7 mouse cellular contexts compared by ENCODE assay signal in the genomic region with DNA sequence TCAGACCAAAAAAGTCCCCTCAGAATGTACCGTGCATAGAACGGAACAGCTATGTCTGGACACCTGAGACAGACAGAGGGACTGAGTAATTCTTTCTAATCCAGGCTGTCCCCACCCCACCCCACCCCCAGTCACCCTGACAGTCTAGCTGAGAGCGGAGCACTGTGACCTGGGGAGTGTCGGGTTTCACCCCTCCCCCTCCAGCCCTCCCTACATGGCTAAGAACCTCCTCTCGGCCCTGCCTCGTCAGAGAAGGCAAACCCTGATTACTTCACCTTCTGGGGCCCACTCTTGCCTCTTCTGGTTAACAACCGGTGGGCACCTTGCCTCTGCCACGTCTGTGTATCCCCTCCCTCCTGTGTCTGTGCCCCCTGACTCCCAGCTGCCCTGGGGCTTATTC. TPM values are rescaled to one million over a fixed set of nuclear protein-coding genes. Genes with fewer than 3 reads are reported as not detected.
DNase-seq lines count a peak whose midpoint lies in the region; ATAC-seq and TF ChIP-seq lines count a peak whose summit lies in the region.

No protein-coding gene starts in this region.

- no peak for TF ChIP-seq EP300 in heart, postnatal 0 days (IDR thresholded peaks at IDR 0.05; ENCODE audit: low read depth)

- H3K9me3 ChIP-seq in ES-E14 (ENCODE audit: control insufficient read depth, insufficient read depth, low read depth, low read length): no peaks in the 10 kb centered on the region
- H3K9me3 ChIP-seq in heart, postnatal 0 days (replicated peaks; ENCODE audit: control insufficient read depth, low read length): no peaks in the 10 kb centered on the region
- 0 out of 2 replicates have a peak, but pooled peaks cover 6% of the 10 kb centered on the region for H3K9me3 ChIP-seq in limb, embryonic 12.5 days
- H3K9me3 ChIP-seq in neural tube, embryonic 11.5 days (ENCODE audit: control insufficient read depth, low read length): no peaks in the 10 kb centered on the region

- DNase-seq in ES-E14 (ENCODE audit: low read depth, low spot score): peak; percentile 54
- peak; percentile 86 for DNase-seq in embryo, embryonic 10.5 days (ENCODE audit: low spot score)
- peak; percentile 40 for DNase-seq in heart, postnatal 0 days (ENCODE audit: low spot score)
- peak; percentile 60 for DNase-seq in neural tube, embryonic 11.5 days (ENCODE audit: low spot score)
- no peak for DNase-seq in thymus, postnatal 14 days
- no peak for DNase-seq in cerebellum, postnatal 4 days (ENCODE audit: low spot score in 2 of 2)

- peak overlapping the region; percentile 53 for H3K4me2 ChIP-seq in heart, postnatal 0 days (ENCODE audit: low read depth, low read length)
- H3K4me2 ChIP-seq in limb, embryonic 12.5 days: peak overlapping the region; percentile 49
- H3K4me2 ChIP-seq in neural tube, embryonic 11.5 days (ENCODE audit: low read depth): peak overlapping the region; percentile 30

- peaks cover 15% of the 10 kb centered on the region; the same call in 1 of the 2 replicates for H3K27me3 ChIP-seq in heart, postnatal 0 days (ENCODE audit: control insufficient read depth, insufficient read depth, low read length)
- peaks cover 73% of the 10 kb centered on the region for H3K27me3 ChIP-seq in limb, embryonic 12.5 days
- no peaks in the 10 kb centered on the region for H3K27me3 ChIP-seq in neural tube, embryonic 11.5 days (ENCODE audit: control insufficient read depth, insufficient read depth, low read length)

- TF ChIP-seq CTCF in heart, postnatal 0 days (IDR thresholded peaks at IDR 0.05; ENCODE audit: low read depth): no peak

- no peak overlapping the region for H3K9ac ChIP-seq in ES-E14 (ENCODE audit: insufficient read depth, low read depth, low read length, poor library complexity, severe bottlenecking)
- H3K9ac ChIP-seq in heart, postnatal 0 days (replicated peaks; ENCODE audit: low read depth, low read length): no peak overlapping the region; the same call in 1 of the 2 replicates
- H3K9ac ChIP-seq in limb, embryonic 12.5 days (replicated peaks): no peak overlapping the region
- no peak overlapping the region for H3K9ac ChIP-seq in neural tube, embryonic 11.5 days (ENCODE audit: low read length)

- peaks cover 8 to 15% of the 10 kb centered on the region in 2 experiments; a peak in 3 of 4 replicates for H3K4me1 ChIP-seq in ES-E14 (ENCODE audit: control insufficient read depth in 2 of 2, insufficient read depth in 2 of 2, low read length in 2 of 2, poor library complexity in 1 of 2)
- H3K4me1 ChIP-seq in heart, postnatal 0 days (ENCODE audit: control insufficient read depth, insufficient read depth): peaks cover 3% of the 10 kb centered on the region; the same call in 1 of the 2 replicates
- peaks cover 72% of the 10 kb centered on the region for H3K4me1 ChIP-seq in limb, embryonic 12.5 days (replicated peaks)
- H3K4me1 ChIP-seq in neural tube, embryonic 11.5 days (ENCODE audit: control insufficient read depth, insufficient read depth, low read length): peaks cover 41% of the 10 kb centered on the region

- ATAC-seq in heart, postnatal 0 days (ENCODE audit: insufficient read depth, low read depth): peak; percentile 64
- peak; percentile 70; the same call in 1 of the 2 replicates for ATAC-seq in limb, embryonic 12.5 days (ENCODE audit: insufficient number of reproducible peaks, insufficient read depth, low FRiP score, low TSS enrichment, low read depth)
- no peak for ATAC-seq in neural tube, embryonic 11.5 days (ENCODE audit: insufficient read depth, low FRiP score, low TSS enrichment)

- 14% methylated on average over 8 of the region's 8 CpGs for WGBS in heart, postnatal 0 days
- under 1% methylated on average over 8 of the region's 8 CpGs for WGBS in limb, embryonic 12.5 days
- 2% methylated on average over 8 of the region's 8 CpGs for WGBS in neural tube, embryonic 11.5 days

- no peak overlapping the region for H3K27ac ChIP-seq in ES-E14 (ENCODE audit: insufficient read depth, low read depth, low read length, poor library complexity, severe bottlenecking)
- H3K27ac ChIP-seq in heart, postnatal 0 days (ENCODE audit: low read depth): no peak overlapping the region
- peak overlapping the region; percentile 78 for H3K27ac ChIP-seq in limb, embryonic 12.5 days
- peak overlapping the region; percentile 29; the same call in 1 of the 2 replicates for H3K27ac ChIP-seq in neural tube, embryonic 11.5 days (ENCODE audit: low read depth, low read length)

- in situ Hi-C loops in ES-E14 (cut with MboI; ENCODE audit: low sequenced_read_pairs in 2 of 2, unreplicated experiment in 2 of 2): loop anchor here in 1 of 2 experiments (25.0 kb wide), 1 partner anchor 177 kb away; no protein-coding TSS in a partner anchor

- peak overlapping the region in 1 of 2 experiments; percentile 30; a peak in 1 of 4 replicates for H3K4me3 ChIP-seq in ES-E14 (ENCODE audit: insufficient read depth in 1 of 2, low read depth in 1 of 2, low read length in 2 of 2, poor library complexity in 1 of 2, severe bottlenecking in 1 of 2)
- H3K4me3 ChIP-seq in heart, postnatal 0 days (ENCODE audit: low read depth, low read length): peak overlapping the region; percentile 4; the same call in 1 of the 2 replicates
- H3K4me3 ChIP-seq in limb, embryonic 12.5 days (replicated peaks): no peak overlapping the region
- H3K4me3 ChIP-seq in neural tube, embryonic 11.5 days (ENCODE audit: low read depth, low read length): no peak overlapping the region

- H3K36me3 ChIP-seq in ES-E14 (ENCODE audit: control insufficient read depth, insufficient read depth, low read length, poor library complexity, severe bottlenecking): no peaks in the 10 kb centered on the region
- no peaks in the 10 kb centered on the region for H3K36me3 ChIP-seq in heart, postnatal 0 days (replicated peaks; ENCODE audit: control insufficient read depth, insufficient read depth, low read length)
- no peaks in the 10 kb centered on the region for H3K36me3 ChIP-seq in limb, embryonic 12.5 days
- H3K36me3 ChIP-seq in neural tube, embryonic 11.5 days (ENCODE audit: control insufficient read depth, insufficient read depth, low read length): no peaks in the 10 kb centered on the region

TF ChIP-seq in ES-E14, 5 proteins besides CTCF, POLR2A, EP300 and RAD21:
- TF ChIP-seq CHD2 (IDR thresholded peaks at IDR 0.05; ENCODE audit: low read depth, low read length) (0 out of 2 replicates have a peak, but pooled peaks have one; percentile 32), ZC3H11A (IDR thresholded peaks at IDR 0.05; ENCODE audit: borderline replicate concordance, low read depth, low read length) (no peak), MAFK (IDR thresholded peaks at IDR 0.05; ENCODE audit: insufficient read depth, low read depth, low read length) (no peak), ZNF384 (IDR thresholded peaks at IDR 0.05; ENCODE audit: low read depth, low read length) (no peak), HCFC1 (IDR thresholded peaks at IDR 0.05; ENCODE audit: borderline replicate concordance, insufficient read depth, low read length) (no peak)

RNA-seq across cellular contexts. Expression of gene Pknox2, which starts 7.7 kb away (rescaled TPM):
- 1.2 and 1.8 TPM in 2 replicates for total RNA-seq in ES-E14 (2012; rRNA removed)
- 0.54 and 7.3 TPM in 2 replicates for total RNA-seq in heart, postnatal 0 days (2014; rRNA removed; ENCODE audit: low replicate concordance)
- 2.0 and 2.4 TPM in 2 replicates for polyA plus RNA-seq in heart, postnatal 0 days (2015; fragmentation: Nextera tagmentation; extraction: Ambion mirVana)
- 15.5 and 18.6 TPM in 2 replicates for polyA plus RNA-seq in limb, embryonic 12.5 days (2016; fragmentation: Nextera tagmentation; extraction: Ambion mirVana)
- 22.8 and 24.3 TPM in 2 replicates for polyA plus RNA-seq in neural tube, embryonic 11.5 days (2014; fragmentation: Nextera tagmentation; extraction: Ambion mirVana)

Comparison
In these comparisons a context has a peak if more than half of its experiments do, and no peak if none do; other contexts are left out.
1. DNase-seq: peak in ES-E14 (single experiment), embryo, embryonic 10.5 days (single experiment), heart, postnatal 0 days (single experiment) and neural tube, embryonic 11.5 days (single experiment); none in thymus, postnatal 14 days (single experiment) and cerebellum, postnatal 4 days (0 of 2).
2. H3K27ac ChIP-seq: peak in limb, embryonic 12.5 days (single experiment) and neural tube, embryonic 11.5 days (single experiment); none in ES-E14 (single experiment) and heart, postnatal 0 days (single experiment).
3. Peak in every context shown above with its lines, with median percentiles within 50 percentile points of each other: H3K4me2 ChIP-seq.